Mouse (Mus musculus) testis, adult 2 months (tissue): Measurements from ENCODE around the gene Bcl2l2.

ENCODE experiments used
- CTCF ChIP-seq: fragments of 200-500 bp; IDR thresholded peaks from 2 replicates; pipeline ENCODE4 v1.5.1; 2012; ENCODE audit warnings: low read depth, mild to moderate bottlenecking, inconsistent platforms, low read length, moderate library complexity; ENCODE audit not compliant: control insufficient read depth, insufficient read depth, insufficient replicate concordance
- POLR2A ChIP-seq: fragments of 200-500 bp; IDR thresholded peaks from 2 replicates; pipeline ENCODE4 v1.6.1; 2012; ENCODE audit warnings: low read depth, mild to moderate bottlenecking, inconsistent platforms, low read length, moderate library complexity; ENCODE audit not compliant: control insufficient read depth

DNA sequence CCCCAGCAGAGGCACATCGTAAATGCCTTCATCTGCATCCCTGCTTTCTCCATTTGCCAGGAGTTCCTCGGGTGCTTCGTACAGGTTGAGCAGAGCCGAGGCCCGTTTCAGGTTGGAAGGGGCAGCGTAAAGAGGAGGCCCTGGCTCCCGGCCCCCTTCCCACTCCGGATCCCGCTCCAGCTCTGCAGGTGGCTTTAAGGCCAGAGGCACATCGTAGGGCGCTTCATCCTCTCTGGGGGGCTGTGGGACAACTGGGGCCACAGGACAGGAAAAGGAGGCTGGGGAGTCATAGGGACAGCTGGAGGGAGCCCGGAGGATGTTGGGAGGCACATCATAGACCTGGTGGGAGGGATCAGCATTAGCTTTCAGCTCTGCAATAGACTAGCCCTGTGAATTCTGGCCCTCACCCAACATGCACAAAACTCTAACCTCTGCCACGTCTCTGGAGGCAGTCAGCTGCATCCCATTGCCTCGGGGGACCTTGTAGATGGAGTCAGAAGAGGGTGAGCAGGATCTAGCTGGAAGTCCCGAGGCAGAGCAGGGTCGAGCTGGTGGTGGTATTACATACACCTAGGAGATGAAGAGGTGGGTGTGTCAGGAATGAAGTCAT lies 37.0 kb downstream of the Bcl2l2 start:
- TF ChIP-seq CTCF (no peak), POLR2A (no peak)
